ENCODE assay signal across 27 mouse cellular contexts in the genomic region with DNA sequence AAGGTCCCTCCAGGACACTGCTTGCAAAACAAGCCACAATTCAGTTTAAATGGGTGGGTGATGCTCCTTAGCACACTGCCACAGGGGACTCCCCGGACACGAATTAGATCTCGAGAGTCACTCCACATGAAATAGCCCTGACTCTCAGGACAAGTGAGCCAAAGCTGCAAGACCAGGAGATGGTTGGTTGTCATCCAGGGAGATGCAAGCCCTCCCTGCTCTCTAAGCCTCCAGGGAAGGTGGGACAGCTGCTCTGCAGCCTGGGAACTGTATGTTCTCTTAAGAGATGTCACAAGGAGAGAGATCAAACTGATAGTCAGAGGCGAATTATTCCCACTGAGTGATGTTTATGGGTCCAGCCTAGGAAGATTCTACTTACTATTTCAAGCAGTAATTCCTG.
DNase-seq lines count a peak whose midpoint lies in the region; TF ChIP-seq lines count a peak whose summit lies in the region.
"Had no signal": no experiment of that assay in that cellular context is flagged by ENCODE, and none has a peak within 500 bp of the region (broad histone marks: within the 10 kb centered on the region; RNA-seq: fewer than 3 reads in every experiment).

No protein-coding gene starts in this region.

- WGBS in olfactory bulb, adult 2 months, result 50% methylated on average over 4 of the region's 4 CpGs
- 87% methylated on average over 4 of the region's 4 CpGs for WGBS in limb, embryonic 10.5 days

- intact Hi-C loops in gastrocnemius, postnatal 14 days (cut with DNase I; ENCODE audit: low total_unique reads), result no loop called here
- intact Hi-C loops in left cerebral cortex, adult 2 months (cut with DNase I), result no loop called here

- H3K27me3 ChIP-seq in limb, embryonic 10.5 days (ENCODE audit: low read depth, poor library complexity, severe bottlenecking), result no peaks in the 10 kb centered on the region
- H3K27me3 ChIP-seq: embryonic facial prominence, embryonic 13.5 days; forebrain, embryonic 12.5 days; forebrain, embryonic 15.5 days; heart, embryonic 15.5 days; hindbrain, embryonic 13.5 days; intestine, embryonic 15.5 days; Patski had no signal

- TF ChIP-seq POLR2A in olfactory bulb, adult 2 months (IDR thresholded peaks at IDR 0.05; ENCODE audit: insufficient read depth, low read depth, low read length), result no peak

- peak; percentile 42 for DNase-seq in gastrocnemius, postnatal 25 days
- no peak for DNase-seq in gastrocnemius, postnatal 14 days
- no peak for DNase-seq in left cerebral cortex, adult 2 months (ENCODE audit: extremely low spot score in 1 of 2, low spot score in 2 of 2)
- no peak for DNase-seq in left cerebral cortex, adult 8-10 months (ENCODE audit: low spot score in 2 of 2)
- no peak for DNase-seq in limb, embryonic 10.5 days (ENCODE audit: low spot score)
- DNase-seq: adrenal gland, postnatal 10 days; adrenal gland, postnatal 36 days; B cell, adult 2 months; cerebellum, adult 2 months; cerebellum, adult 9-11 months; cerebellum, postnatal 25 days; embryo, embryonic 11 days; gastrocnemius, postnatal 10 days; heart, postnatal 10 days; heart, postnatal 36 days had no signal

- no peak for TF ChIP-seq CTCF in left cerebral cortex, adult 2 months (IDR thresholded peaks at IDR 0.05)
- no peak for TF ChIP-seq CTCF in olfactory bulb, adult 2 months (IDR thresholded peaks at IDR 0.05; ENCODE audit: insufficient read depth, low read depth, low read length)

- peak overlapping the region; percentile 88 for H3K27ac ChIP-seq in left cerebral cortex, adult 2 months
- peak overlapping the region; percentile 98 for H3K27ac ChIP-seq in olfactory bulb, adult 2 months (ENCODE audit: insufficient read depth, low read depth, low read length)
- no peak overlapping the region for H3K27ac ChIP-seq in limb, embryonic 10.5 days
- H3K27ac ChIP-seq: embryonic facial prominence, embryonic 10.5 days; embryonic facial prominence, embryonic 13.5 days; forebrain, embryonic 12.5 days; forebrain, embryonic 15.5 days; heart, embryonic 15.5 days; hindbrain, embryonic 13.5 days; intestine, embryonic 15.5 days had no signal

- no peaks in the 10 kb centered on the region for H3K36me3 ChIP-seq in limb, embryonic 10.5 days
- H3K36me3 ChIP-seq: embryonic facial prominence, embryonic 10.5 days; embryonic facial prominence, embryonic 13.5 days; forebrain, embryonic 12.5 days; forebrain, embryonic 15.5 days; G1E; heart, embryonic 15.5 days; hindbrain, embryonic 10.5 days; hindbrain, embryonic 13.5 days; intestine, embryonic 15.5 days had no signal

- H3K9me3 ChIP-seq in limb, embryonic 10.5 days (replicated peaks), result no peaks in the 10 kb centered on the region
- H3K9me3 ChIP-seq: embryonic facial prominence, embryonic 10.5 days; embryonic facial prominence, embryonic 13.5 days; forebrain, embryonic 12.5 days; forebrain, embryonic 15.5 days; G1E; heart, embryonic 15.5 days; hindbrain, embryonic 10.5 days; hindbrain, embryonic 13.5 days; intestine, embryonic 15.5 days had no signal

- peaks cover 57% of the 10 kb centered on the region for H3K4me1 ChIP-seq in olfactory bulb, adult 2 months (ENCODE audit: control insufficient read depth, insufficient read depth, low read length)
- H3K4me1 ChIP-seq in limb, embryonic 10.5 days, result peaks cover 67% of the 10 kb centered on the region

- H3K4me3 ChIP-seq in left cerebral cortex, adult 2 months, result no peak overlapping the region
- H3K4me3 ChIP-seq in olfactory bulb, adult 2 months (ENCODE audit: insufficient read depth, low read depth, low read length), result no peak overlapping the region
- no peak overlapping the region for H3K4me3 ChIP-seq in limb, embryonic 10.5 days
- H3K4me3 ChIP-seq: embryonic facial prominence, embryonic 10.5 days; embryonic facial prominence, embryonic 13.5 days; erythroblast, embryonic 14.5 days; forebrain, embryonic 12.5 days; forebrain, embryonic 15.5 days; heart, embryonic 15.5 days; hindbrain, embryonic 10.5 days; hindbrain, embryonic 13.5 days; intestine, embryonic 15.5 days had no signal
